Mouse (Mus musculus) heart, postnatal 0 days (tissue): ENCODE measurements around the gene Zfp385b. TPM values are rescaled to one million over a fixed set of nuclear protein-coding genes. Genes with fewer than 3 reads are reported as not detected.

ENCODE experiments used
- ATAC-seq: fragments of 200-750 bp; cut with Nextera tagmentation; 2 replicates; pipeline ENCODE4 v1.8.0; 2017; ENCODE audit warnings: low read depth, moderate number of reproducible peaks, moderate library complexity; ENCODE audit not compliant: insufficient read depth
- DNase-seq: peaks from one replicate; pipeline ENCODE4 v3.0.0-alpha.2; 2016; ENCODE audit warnings: low spot score
- H3K27ac ChIP-seq: fragments of 300-500 bp; sonication (generic); 2 replicates; pipeline ENCODE4 v1.5.1; 2014; ENCODE audit warnings: low read depth, mild to moderate bottlenecking
- H3K27me3 ChIP-seq: fragments of 300-500 bp; sonication (generic); 2 replicates; pipeline ENCODE4 v1.6.1; 2014; ENCODE audit warnings: low read length, mixed read lengths; ENCODE audit not compliant: control insufficient read depth, insufficient read depth
- H3K36me3 ChIP-seq: fragments of 300-500 bp; sonication (generic); replicated peaks from 2 replicates; pipeline ENCODE4 v1.6.1; 2014; ENCODE audit warnings: low read length, mixed read lengths; ENCODE audit not compliant: control insufficient read depth, insufficient read depth
- H3K4me1 ChIP-seq: fragments of 300-500 bp; sonication (generic); 2 replicates; pipeline ENCODE4 v1.6.1; 2014; ENCODE audit warnings: antibody characterized with exemption; ENCODE audit not compliant: control insufficient read depth, insufficient read depth
- H3K4me2 ChIP-seq: fragments of 300-500 bp; sonication (generic); 2 replicates; pipeline ENCODE4 v1.6.1; 2014; ENCODE audit warnings: low read depth, mild to moderate bottlenecking, low read length, moderate library complexity
- H3K4me3 ChIP-seq: fragments of 300-500 bp; sonication (generic); 2 replicates; pipeline ENCODE4 v1.5.1; 2014; ENCODE audit warnings: low read depth, low read length
- H3K9ac ChIP-seq: fragments of 300-500 bp; sonication (generic); replicated peaks from 2 replicates; pipeline ENCODE4 v1.6.1; 2014; ENCODE audit warnings: low read depth, low read length, mixed read lengths
- H3K9me3 ChIP-seq: fragments of 300-500 bp; sonication (generic); replicated peaks from 2 replicates; pipeline ENCODE4 v1.6.1; 2016; ENCODE audit warnings: low read length; ENCODE audit not compliant: control insufficient read depth
- CTCF ChIP-seq: IDR thresholded peaks from 2 replicates; pipeline ENCODE4 v1.5.1; 2016; ENCODE audit warnings: antibody characterized with exemption, control low read depth, low read depth
- EP300 ChIP-seq: IDR thresholded peaks from 2 replicates; pipeline ENCODE4 v1.6.1; 2016; ENCODE audit warnings: antibody characterized with exemption, low read depth
- WGBS: fragments of 180-500 bp; shearing (Covaris S2); extraction: QIAGEN DNeasy Blood & Tissue Kit; methylation state at CpG from one replicate; pipeline ENCODE4 v1.1.7; 2014; 5-methylcytosine and 5-hydroxymethylcytosine counted together
- polyA plus RNA-seq: library from polyadenylated mRNA; unstranded; fragments of >200 nt; fragmentation: Nextera tagmentation; extraction: Ambion mirVana; gene quantifications from 2 replicates; pipeline ENCODE4 v1.2.1, GENCODE M21; 2015
- total RNA-seq: library from RNA; depleted of rRNA; stranded (reverse); fragments of >200 nt; gene quantifications from 2 replicates; pipeline ENCODE4 v1.2.3, GENCODE M21; 2014; ENCODE audit warnings: low replicate concordance

Zfp385b gene
- total and polyA plus RNA-seq, 2 experiments from 2014 or later: 1.8 to 4.2 TPM

DNA sequence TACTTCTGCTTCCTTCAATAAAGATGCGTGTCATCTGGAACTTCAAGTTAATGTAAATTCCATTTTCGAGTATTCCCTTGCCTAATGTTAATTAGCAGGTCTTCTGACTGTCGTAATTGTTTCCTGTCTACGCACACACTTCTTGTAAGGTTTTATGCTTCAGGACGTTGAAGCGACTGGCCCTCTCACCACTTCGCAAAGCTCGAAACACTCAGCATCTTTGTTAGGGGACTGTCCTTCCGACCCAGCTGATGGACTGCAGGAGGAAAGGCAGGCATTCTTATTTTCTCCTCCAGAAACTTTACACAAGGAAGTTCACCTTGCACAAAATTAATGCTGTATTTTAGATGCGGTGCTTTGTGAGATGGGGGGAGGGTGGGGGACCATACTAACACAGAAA, 400.0 kb downstream of the Zfp385b start:
- TF ChIP-seq CTCF: no peak
- Histone ChIP-seq H3K4me2 (no peak overlapping the region), H3K9ac (no peak overlapping the region)

DNA sequence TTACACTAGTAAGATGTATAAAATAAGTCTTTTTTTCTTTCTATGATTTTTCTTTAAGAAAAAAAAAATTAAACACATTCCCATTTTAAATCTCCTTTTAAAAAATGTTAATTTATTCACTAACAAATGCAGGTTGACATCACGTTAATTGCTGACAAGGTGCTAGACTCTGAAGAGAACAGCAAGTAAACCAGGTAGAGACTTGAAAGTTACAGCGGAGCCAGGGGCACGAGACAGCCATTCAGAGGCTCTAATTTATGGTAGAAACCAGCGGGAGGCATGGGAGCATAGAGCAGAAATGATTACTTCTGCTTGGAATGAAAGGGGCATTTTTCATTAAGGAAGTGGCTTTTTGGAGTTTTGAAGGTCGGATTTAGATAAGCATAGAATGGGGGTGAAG, 401.4 kb downstream of the Zfp385b start:
- Histone ChIP-seq H3K27ac (no peak overlapping the region), H3K36me3 (no peaks in the 10 kb centered on the region), H3K4me3 (no peak overlapping the region), H3K4me2 (no peak overlapping the region), H3K27me3 (no peaks in the 10 kb centered on the region), H3K9ac (no peak overlapping the region), H3K4me1 (no peaks in the 10 kb centered on the region), H3K9me3 (no peaks in the 10 kb centered on the region)
- WGBS: 72% methylated on average over 5 of the region's 5 CpGs
- DNase-seq (no peak), ATAC-seq (no peak)
- TF ChIP-seq CTCF (no peak), EP300 (no peak)

More for the DNA sequence above, 400.0 kb downstream of the Zfp385b start:
- Histone ChIP-seq H3K27ac (no peak overlapping the region), H3K9me3 (no peaks in the 10 kb centered on the region), H3K4me1 (no peaks in the 10 kb centered on the region), H3K27me3 (no peaks in the 10 kb centered on the region), H3K36me3 (no peaks in the 10 kb centered on the region), H3K4me3 (no peak overlapping the region)
- DNase-seq: no peak
- ATAC-seq: no peak
- WGBS: 74% methylated on average over 10 of the region's 10 CpGs

DNA sequence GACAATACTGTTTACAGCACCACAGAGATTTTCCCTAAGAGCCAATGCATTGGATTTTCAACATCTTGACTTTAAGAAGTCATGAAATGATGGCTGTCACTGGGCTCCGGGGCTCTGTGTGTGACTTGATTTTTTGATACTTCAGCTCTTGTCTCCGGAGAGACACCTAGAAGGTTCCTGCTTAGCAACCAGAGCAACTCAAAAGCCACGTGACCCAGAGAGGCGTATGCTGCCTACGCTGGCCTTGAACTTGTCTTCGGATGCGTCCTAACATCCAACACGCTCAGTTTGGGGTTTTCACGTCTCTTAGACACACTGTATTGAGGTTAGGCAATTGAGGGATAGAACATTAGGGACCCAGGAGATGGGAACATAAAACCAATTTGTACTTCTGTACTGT, 407.3 kb downstream of the Zfp385b start:
- Histone ChIP-seq H3K9me3 (no peaks in the 10 kb centered on the region), H3K27me3 (no peaks in the 10 kb centered on the region), H3K36me3 (no peaks in the 10 kb centered on the region), H3K4me3 (no peak overlapping the region), H3K4me2 (no peak overlapping the region), H3K9ac (no peak overlapping the region), H3K4me1 (no peaks in the 10 kb centered on the region), H3K27ac (no peak overlapping the region)
- WGBS: 88% methylated on average over 9 of the region's 9 CpGs
- no peak for ATAC-seq
- no peak for TF ChIP-seq CTCF
- no peak for TF ChIP-seq EP300
- no peak for DNase-seq

DNA sequence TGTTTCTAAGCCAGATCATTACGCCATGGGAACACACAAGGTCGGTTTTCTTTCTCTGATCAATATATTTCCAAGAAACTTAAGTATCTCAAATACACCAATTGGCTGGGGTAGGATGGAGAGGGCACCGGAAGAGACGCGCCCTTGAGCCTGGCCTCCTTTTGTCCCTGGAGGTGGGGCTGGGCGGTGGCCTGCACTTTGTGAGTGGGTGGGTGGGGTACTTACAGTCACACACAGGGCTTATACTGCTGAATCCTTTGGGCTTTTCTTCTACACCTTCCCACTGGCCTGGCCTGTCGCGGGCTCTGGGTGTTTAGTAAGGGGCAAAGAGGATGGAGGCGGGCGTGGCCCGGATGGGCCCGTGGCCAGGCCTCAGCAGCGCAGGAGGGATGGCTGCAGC, 407.8 kb downstream of the Zfp385b start:
- 70% methylated on average over 13 of the region's 13 CpGs for WGBS
- H3K4me2 ChIP-seq: no peak overlapping the region
- no peaks in the 10 kb centered on the region for H3K27me3 ChIP-seq
- no peak overlapping the region for H3K4me3 ChIP-seq
- no peak for ATAC-seq
- no peaks in the 10 kb centered on the region for H3K4me1 ChIP-seq
- H3K36me3 ChIP-seq: no peaks in the 10 kb centered on the region
- TF ChIP-seq EP300: no peak
- TF ChIP-seq CTCF: no peak
- H3K9ac ChIP-seq: no peak overlapping the region
- no peaks in the 10 kb centered on the region for H3K9me3 ChIP-seq
- no peak overlapping the region for H3K27ac ChIP-seq
- no peak for DNase-seq

DNA sequence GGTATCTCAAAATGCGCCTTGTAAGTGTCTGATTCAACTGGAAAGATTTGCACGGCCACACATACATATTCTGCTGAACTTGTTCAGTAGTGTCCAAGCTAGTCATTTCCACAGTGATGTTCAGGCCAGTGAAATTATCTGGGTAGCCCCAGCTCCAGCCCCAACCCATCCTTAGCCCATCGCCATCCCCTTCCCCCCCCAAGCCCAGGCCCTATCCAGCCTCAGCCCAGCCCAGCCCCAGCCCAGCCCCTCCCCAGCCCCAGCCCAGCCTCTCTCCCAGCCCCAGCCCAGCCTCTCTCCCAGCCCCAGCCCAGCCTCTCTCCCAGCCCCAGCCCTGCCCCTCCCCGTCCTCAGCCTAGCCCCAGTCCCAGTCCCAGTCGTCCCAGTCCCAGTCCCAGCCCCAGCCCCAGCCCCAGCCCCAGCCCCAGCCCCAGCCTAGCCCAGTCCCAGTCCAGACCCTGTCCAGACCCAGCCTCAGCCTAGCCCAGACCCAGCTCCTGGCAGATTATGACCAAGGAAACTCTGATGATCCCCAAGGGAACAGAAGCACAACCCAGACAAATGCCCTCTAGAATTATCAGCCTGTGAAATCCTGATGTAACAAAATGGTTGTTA, 409.8 kb downstream of the Zfp385b start:
- no peaks in the 10 kb centered on the region for H3K9me3 ChIP-seq
- H3K27ac ChIP-seq: no peak overlapping the region
- no peak for ATAC-seq
- no peak overlapping the region for H3K9ac ChIP-seq
- H3K4me2 ChIP-seq: no peak overlapping the region
- no peak for DNase-seq
- no peak for TF ChIP-seq EP300
- no peak for TF ChIP-seq CTCF
- 42% methylated on average over 5 of the region's 5 CpGs for WGBS
- no peak overlapping the region for H3K4me3 ChIP-seq
- no peaks in the 10 kb centered on the region for H3K27me3 ChIP-seq
- H3K36me3 ChIP-seq: no peaks in the 10 kb centered on the region
- no peaks in the 10 kb centered on the region for H3K4me1 ChIP-seq

DNA sequence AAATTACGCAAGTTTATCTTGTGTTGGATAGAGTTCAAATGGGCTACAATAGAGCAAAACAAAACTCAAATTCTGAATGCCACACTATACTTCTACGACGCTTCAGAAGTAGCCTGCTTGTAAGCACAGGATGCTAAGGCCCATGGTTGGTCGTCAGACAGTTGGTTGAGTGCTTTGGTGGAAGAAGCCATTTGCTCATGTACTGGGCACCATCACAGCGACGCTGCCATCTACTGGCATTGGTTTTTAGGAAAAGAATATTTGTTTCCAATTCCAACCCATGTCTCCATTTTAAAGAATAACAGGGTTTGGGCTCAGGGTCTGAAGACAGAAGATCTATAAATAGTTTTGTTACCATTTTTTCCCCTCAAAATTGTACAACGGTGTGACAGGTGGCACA, 410.5 kb downstream of the Zfp385b start:
- Histone ChIP-seq H3K4me2 (no peak overlapping the region), H3K27ac (no peak overlapping the region), H3K4me1 (no peaks in the 10 kb centered on the region), H3K9ac (no peak overlapping the region), H3K27me3 (no peaks in the 10 kb centered on the region), H3K4me3 (no peak overlapping the region), H3K9me3 (no peaks in the 10 kb centered on the region), H3K36me3 (no peaks in the 10 kb centered on the region)
- DNase-seq (no peak), ATAC-seq (no peak)
- TF ChIP-seq CTCF (peak; percentile 47), EP300 (no peak)
- 60% methylated on average over 7 of the region's 7 CpGs for WGBS
